Mouse (Mus musculus) liver, adult (tissue): Measurements from ENCODE around the gene Smyd3.

Source experiments
- GATA4 ChIP-seq: IDR thresholded peaks from 2 replicates; pipeline ENCODE4 v1.6.1; 2014; ENCODE audit warnings: mild to moderate bottlenecking, low read length; ENCODE audit not compliant: insufficient replicate concordance

The Smyd3 gene

GRCm38 (mm10) chr1:179517713-179518465, at the start of gene Smyd3:
Gene Smyd3, minus strand, starts transcription at chr1:179518041.
- no peak for TF ChIP-seq GATA4

GRCm38 (mm10) chr1:179567558-179567957, 49.7 kb upstream of the Smyd3 start:
- TF ChIP-seq GATA4: no peak

- peak; percentile 38; the same call in 1 of the 2 replicates for TF ChIP-seq GATA4
Measured at GRCm38 (mm10) chr1:179563926-179564325, 46.1 kb upstream of the Smyd3 start.

GRCm38 (mm10) chr1:179563211-179563610, 45.4 kb upstream of the Smyd3 start:
- no peak for TF ChIP-seq GATA4

GRCm38 (mm10) chr1:179560845-179561430, 43.1 kb upstream of the Smyd3 start:
- no peak for TF ChIP-seq GATA4

GRCm38 (mm10) chr1:179559446-179560194, 41.8 kb upstream of the Smyd3 start:
- no peak for TF ChIP-seq GATA4

- no peak for TF ChIP-seq GATA4
Measured at GRCm38 (mm10) chr1:179556921-179557320, 39.1 kb upstream of the Smyd3 start.

GRCm38 (mm10) chr1:179553949-179554347, 36.1 kb upstream of the Smyd3 start:
- no peak for TF ChIP-seq GATA4

- no peak for TF ChIP-seq GATA4
Measured at GRCm38 (mm10) chr1:179553197-179553948, 35.5 kb upstream of the Smyd3 start.

GRCm38 (mm10) chr1:179552751-179553150, 34.9 kb upstream of the Smyd3 start:
- TF ChIP-seq GATA4: no peak

- no peak for TF ChIP-seq GATA4
Measured at GRCm38 (mm10) chr1:179551921-179552320, 34.1 kb upstream of the Smyd3 start.

- no peak for TF ChIP-seq GATA4
Measured at GRCm38 (mm10) chr1:179551336-179551735, 33.5 kb upstream of the Smyd3 start.

GRCm38 (mm10) chr1:179548996-179549752, 31.3 kb upstream of the Smyd3 start:
- no peak for TF ChIP-seq GATA4

GRCm38 (mm10) chr1:179548220-179548619, 30.4 kb upstream of the Smyd3 start:
- TF ChIP-seq GATA4: no peak
